Mouse (Mus musculus): ENCODE measurements around the gene Alpl. TPM values are rescaled to one million over a fixed set of nuclear protein-coding genes. Genes with fewer than 3 reads are reported as not detected.

The Alpl gene
- polyA plus RNA-seq (2012; rRNA removed; ENCODE audit: low replicate concordance), result 2.3 and 2.6 TPM in 2 replicates

DNA sequence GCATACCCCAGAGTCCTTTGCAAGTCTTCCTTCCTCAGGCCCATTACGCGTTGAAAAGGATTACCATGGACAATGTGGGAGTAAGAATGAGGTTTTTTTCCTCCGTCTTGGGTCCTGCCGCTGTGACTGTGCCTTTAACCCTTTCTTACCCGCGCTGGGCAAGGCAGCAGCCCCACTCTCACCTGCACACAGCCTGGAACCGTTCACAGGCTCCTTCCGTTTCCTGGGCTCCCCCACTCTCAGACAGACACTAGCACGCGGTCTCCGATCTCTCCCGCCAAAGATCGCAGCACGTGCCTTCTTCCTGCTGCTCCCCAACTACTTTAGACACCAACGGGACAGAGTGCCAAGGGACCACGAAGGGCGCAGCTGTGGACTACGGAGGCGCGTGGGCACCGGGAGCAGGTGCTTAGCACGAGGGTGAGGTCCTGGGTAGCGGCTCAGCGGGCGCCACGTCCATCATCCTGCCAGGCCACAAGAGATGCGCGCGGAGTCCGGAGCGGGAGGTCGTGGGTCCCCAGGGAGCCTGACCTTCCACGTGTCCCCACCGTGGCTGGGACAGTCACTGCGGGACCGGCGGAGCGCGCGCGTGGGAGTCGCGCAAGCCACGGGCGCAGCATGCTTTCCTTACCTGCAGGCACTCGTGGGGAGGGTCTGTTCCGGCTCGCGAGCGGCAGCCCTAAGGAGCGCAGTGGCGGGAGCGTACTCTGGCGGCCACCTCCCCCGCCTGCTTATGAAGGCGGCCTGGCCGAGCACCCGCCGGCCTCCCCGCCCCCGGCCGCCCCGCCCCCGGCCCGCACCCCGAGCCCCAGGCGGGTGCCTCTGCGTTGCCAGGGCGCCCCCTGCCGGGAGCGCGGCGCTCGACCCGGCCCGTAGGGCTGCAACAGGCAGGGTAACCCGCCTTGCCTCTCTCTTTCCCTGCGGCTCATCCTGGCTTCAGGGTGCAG lies at the start of gene Alpl:
Alpl (minus strand) TSS at position 774 of the 947 bp plus-strand sequence.

Other genes starting within 250 kb of the Alpl start
- gene Ldlrad2, start 221.8 kb downstream of the Alpl start, polyA plus RNA-seq (2012; rRNA removed; ENCODE audit: low replicate concordance), result not detected in 2 replicates
- gene Usp48, start 202.6 kb downstream of the Alpl start, polyA plus RNA-seq (2012; rRNA removed; ENCODE audit: low replicate concordance), result 23.6 and 24.0 TPM in 2 replicates
- 58.0 and 216 TPM in 2 replicates for gene Rap1gap, start 131.7 kb downstream of the Alpl start, polyA plus RNA-seq (2012; rRNA removed; ENCODE audit: low replicate concordance)
- gene Ece1, start 65.9 kb upstream of the Alpl start, polyA plus RNA-seq (2012; rRNA removed; ENCODE audit: low replicate concordance), result 29.0 and 32.5 TPM in 2 replicates
- 15.2 and 31.6 TPM in 2 replicates for gene Eif4g3, start 196.6 kb upstream of the Alpl start, polyA plus RNA-seq (2012; rRNA removed; ENCODE audit: low replicate concordance)

Data from duodenum, adult 2 months (tissue).